Mouse (Mus musculus): ENCODE results near the gene Cldn15. TPM values are rescaled to one million over a fixed set of nuclear protein-coding genes. Genes with fewer than 3 reads are reported as not detected.
"Not testable (repeated sequence)": the region's sequence is repeated elsewhere in the genome, so short reads cannot be mapped to it uniquely, and the experiment has no call there.

The Cldn15 gene
- 1 to 10 TPM; 4.7 to 6.8 TPM for total RNA-seq (2021)

DNA sequence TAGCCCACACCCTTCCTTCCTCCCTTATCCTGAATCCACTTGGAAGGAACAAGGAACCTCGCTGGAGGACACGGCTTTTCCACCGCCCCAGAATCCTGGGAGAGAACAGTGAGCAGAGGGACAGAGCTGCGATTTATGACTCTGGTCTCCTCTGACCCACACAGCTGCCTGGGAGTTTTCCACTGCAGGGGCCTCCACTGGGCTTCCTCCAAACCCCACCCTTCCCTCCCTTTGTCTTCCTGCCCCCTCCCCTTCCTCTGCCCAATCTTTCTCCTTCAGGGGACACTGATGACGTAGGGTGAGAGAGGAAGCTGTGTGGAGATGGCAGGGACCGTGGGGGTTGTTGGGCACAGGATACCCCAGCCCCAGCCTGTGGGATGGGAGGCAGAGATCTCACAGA, at the start of gene Cldn15:
Cldn15 (plus strand) TSS at position 286 of the 400 bp plus-strand sequence.
- DNase-seq = peak; percentile 52

- DNase-seq = no peak
Observed at GRCm38 (mm10) chr5:136917613-136918242, 48.7 kb upstream of the Cldn15 start.

GRCm38 (mm10) chr5:136918655-136919472, 47.6 kb upstream of the Cldn15 start:
- DNase-seq = peak; percentile 64

DNA sequence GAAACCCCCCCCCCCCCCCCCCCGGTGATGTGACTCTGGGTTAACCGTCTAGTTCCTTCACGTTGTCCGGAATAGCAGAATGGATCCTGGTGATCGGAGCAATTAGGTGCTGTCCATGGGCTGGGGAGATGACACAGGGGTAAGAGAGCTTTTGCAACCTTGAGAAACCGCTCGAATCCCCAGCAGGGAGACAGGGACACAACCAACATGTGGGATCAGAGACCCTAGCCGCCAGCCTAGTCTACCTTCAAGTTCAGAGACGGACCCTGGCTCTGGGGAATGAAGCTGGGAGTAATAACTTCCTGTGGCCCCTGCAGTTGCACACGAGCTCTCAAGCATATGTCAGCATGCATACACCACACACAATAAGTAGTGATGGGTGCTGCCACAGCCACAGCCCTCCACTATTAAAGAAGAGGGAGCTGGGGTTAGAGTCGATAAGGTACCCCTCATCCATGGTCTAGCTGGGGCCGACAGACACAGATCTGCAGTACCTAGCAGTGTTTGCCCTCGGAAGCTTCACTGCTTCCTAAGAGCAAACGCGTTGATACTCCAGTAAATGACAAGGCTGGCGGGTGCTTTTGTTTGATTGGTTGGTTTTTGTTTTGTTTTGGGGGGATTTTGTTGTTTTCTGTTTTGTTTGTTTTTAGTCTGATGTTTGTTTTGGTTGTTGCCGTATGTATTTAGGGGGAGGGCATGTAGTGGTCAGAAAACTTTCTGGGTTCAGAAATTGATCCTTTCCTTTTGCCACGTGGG, 46.7 kb upstream of the Cldn15 start:
- no peak for DNase-seq

- DNase-seq = no peak
Observed at GRCm38 (mm10) chr5:136922830-136923229, 43.6 kb upstream of the Cldn15 start.

DNA sequence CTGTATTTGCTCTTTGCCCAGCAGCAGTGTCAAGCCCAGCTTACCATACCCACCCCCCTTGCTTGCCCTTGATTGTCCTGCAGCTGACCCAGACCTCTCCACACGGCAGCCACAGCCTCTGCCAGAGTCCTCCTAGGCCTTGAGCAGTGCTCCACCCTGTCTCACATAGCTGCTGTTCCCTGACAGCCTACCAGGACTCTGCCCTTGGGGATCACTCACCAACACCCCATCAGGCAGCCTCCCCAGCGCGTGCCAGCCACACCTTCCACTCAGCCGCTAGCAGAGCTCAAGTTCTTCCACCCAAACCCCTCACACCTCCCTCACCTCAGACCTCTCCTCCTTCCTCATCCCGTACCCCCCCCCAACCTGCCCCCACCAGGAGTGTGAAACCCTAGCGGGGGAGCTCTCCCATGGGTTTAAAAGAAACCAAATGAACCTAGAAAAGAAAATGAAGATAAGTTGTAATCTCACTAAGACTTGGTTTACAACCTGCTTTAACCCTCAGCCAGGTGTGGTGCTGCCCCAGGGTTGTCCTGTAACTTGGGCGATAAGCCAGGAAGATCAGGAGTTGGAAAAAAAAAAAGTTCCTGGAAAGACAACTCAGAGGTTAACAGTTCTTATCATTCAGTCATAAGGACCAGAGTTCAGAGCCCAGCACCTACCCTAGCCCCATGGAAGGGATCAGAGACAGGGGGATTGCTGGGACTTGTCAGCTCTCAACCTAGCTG, 42.5 kb upstream of the Cldn15 start:
- no peak for DNase-seq

DNA sequence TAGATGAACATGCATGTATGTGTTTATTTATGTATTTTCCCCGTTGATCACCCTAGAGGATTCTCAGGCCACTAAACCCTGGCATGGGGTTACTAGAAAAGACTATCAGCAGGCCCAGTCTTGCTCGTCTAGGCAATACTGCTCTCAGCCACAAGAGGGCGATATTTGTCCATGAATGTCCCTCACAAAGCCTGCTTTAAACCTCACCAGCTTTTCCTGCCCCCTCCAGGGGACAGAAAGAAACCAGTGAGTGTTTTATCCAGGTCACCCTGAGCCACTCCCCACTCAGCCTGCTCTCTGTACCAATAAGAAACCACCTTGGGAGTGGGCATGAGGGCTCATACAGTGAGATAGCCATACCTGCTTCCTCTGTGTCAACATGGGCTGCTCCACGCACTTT, 37.3 kb upstream of the Cldn15 start:
- DNase-seq = peak; percentile 92

DNA sequence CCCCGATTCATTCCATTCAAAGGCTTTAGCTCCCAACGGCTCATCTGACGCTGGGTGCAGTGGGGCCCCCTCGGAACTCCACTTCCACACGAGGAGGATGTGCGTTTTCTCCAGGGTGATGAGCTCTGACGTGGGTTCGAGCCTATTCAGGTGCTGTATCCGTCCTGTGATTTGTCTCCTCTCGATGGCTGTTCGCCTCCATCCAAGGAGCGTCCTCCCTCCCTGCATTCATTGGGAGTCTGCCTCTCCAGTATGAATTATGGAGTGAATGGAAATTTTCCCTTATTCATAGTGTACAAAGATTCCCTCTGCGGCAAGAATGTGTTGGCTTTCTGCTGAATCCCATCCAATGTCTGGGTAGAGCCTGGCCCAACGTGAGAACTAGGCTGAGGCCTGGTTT, 34.5 kb upstream of the Cldn15 start:
- no peak for DNase-seq

DNA sequence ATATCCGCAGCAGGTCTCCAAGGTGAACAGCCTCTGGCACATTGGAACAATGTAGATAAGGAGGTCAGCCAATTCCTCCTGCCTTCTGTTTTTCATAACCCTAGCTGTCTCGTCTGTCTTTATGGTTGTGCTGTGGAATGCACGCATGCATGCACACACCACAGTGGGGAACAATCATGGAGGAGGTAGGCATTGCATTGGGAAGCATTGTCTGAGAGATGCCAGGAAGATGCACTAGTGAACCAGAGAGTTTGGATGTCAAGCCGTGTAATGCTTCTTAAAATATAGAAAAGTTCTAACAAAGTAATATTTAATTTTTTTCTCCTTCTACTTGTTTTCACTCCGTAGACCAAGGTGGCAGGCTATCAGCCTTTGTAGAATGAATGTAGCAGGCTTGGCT, 33.5 kb upstream of the Cldn15 start:
- DNase-seq = no peak

DNA sequence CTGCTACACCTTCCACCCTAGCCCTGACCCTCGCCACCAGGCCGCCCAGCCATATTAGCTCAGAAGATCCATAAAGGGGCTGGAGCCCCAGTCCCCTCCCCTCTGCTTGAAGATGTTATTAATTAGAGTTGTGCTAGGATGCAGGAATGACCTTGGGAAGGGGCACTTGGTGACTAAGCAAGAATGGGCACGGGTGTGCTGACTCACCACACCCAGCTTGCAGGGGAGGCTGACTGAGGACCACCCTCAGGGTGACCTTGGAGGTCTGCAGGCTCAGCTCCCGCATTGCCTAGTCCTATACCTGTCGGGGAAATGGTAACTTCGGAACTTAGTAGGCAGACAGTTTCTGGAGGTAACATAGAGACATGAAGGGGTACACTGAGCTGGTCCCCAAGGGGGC, 32.5 kb upstream of the Cldn15 start:
- no peak for DNase-seq

GRCm38 (mm10) chr5:136935905-136936695, 30.3 kb upstream of the Cldn15 start:
- peak; percentile 22 for DNase-seq

GRCm38 (mm10) chr5:136936750-136937149, 29.7 kb upstream of the Cldn15 start:
- DNase-seq = no peak

GRCm38 (mm10) chr5:136937621-136938020, 28.8 kb upstream of the Cldn15 start:
- no peak for DNase-seq

DNA sequence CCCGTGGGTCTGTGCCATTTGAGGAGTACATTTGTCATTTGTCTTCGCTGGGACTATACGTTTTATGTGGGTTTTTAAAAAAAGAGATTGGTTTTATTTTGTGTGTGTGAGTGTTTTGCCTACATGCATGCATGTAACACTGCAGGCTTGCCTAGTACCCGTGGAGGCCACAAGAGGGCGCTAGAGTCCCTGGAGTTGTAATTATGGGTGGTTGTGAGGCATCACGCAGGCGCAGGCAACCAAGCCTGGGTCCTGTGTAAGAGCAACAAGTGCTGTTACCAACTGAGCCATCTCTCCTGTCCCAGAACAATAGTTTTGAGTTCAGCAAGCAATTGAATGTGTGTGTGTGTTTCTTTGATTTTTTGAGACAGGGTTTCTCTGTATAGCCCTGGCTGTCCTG, 27.1 kb upstream of the Cldn15 start:
- no peak for DNase-seq

DNA sequence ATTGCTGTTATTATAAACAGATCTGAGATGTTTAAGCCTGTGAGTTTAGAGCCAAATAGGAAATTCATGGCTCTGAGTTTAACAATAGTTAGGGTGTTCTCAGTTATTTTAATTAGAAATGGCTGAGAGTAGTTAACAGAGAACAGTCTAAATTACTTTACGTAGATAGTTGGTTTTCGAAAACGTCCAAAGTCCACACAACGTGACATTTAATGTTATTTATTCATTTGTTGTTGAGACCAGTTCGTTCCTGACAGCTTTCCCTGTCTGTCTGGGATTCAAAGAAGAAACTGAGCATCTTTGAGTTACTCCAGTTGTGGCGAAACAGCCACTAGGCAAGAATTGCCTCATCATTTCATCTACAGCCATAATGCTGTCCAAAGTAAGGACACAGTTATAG, 26.4 kb upstream of the Cldn15 start:
- not testable (repeated sequence) for DNase-seq

- no peak for DNase-seq
Observed at GRCm38 (mm10) chr5:136940845-136941560, 25.4 kb upstream of the Cldn15 start.

DNA sequence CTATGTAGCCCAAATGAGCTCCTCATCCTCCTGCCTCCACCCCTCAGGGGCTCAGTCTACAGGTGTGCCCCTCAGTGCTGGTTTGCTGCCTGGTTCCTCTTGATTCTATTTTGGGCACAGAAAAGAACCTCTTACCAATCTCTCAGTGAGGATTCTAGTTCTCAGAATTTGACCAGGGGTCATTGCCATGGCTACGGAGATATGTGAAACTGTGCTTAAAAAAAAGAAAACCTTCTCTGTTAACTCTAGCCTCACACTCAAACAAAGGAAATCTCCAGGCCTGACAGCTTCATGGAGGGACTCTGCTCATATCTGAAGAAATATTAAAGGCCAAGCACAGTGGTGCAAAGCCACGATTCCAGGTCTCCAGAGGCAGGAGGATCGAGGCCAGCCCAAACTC, 23.6 kb upstream of the Cldn15 start:
- no peak for DNase-seq

DNA sequence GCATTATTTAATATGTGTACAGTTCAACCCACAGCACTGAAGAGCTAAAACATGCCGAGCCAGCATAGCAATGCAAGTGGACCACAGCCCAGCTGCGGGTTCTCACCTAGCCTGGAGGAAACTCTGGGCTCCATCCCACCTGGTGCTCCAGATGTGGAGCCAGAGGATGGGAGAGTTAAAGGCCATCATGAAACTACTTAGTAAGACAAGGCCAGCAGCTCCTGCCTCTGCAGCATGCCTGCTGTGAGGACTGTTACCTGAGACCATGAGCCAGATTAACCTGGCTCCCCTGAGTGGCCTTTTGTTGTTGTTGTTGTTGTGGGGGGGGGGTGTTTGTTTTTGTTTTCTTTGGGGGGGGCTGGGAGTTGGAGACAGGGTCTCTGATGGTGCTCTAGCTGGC, 23.0 kb upstream of the Cldn15 start:
- DNase-seq = no peak

- no peak for DNase-seq
Observed at GRCm38 (mm10) chr5:136945084-136945483, 21.3 kb upstream of the Cldn15 start.

DNA sequence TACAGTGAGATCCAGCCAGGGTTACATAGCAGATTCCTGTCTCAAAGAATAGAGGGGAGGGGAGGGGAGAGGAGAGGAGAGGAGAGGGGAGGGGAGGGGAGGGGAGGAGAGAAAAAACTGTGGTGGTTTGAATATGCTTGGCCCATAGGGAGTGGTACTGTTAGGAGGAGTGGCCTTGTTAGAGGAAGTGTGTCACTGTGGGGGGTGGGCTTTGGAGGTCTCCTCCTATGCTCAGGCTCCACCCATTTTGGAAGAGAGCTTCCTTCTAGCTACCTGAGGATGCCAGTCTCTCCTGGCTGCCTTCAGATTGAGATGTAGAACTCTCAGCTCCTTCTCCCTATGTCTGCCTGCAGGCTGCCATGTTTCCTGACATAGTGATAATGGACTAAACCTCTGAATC, 18.5 kb upstream of the Cldn15 start:
- no peak for DNase-seq

Data from heart, postnatal 4 days (tissue).